Mouse (Mus musculus) heart, embryonic 16.5 days (tissue): ENCODE data around the gene Gm266. TPM values are rescaled to one million over a fixed set of nuclear protein-coding genes. Genes with fewer than 3 reads are reported as not detected.

Source experiments
- ATAC-seq: fragments of 200-750 bp; cut with Nextera tagmentation; replicated peaks from 2 replicates; pipeline ENCODE4 v1.8.0; 2017; ENCODE audit warnings: moderate number of reproducible peaks; ENCODE audit not compliant: insufficient read depth, low FRiP score; ENCODE audit errors: extremely low read depth
- H3K27ac ChIP-seq: fragments of 300-500 bp; sonication (generic); 2 replicates; pipeline ENCODE4 v1.5.1; 2014; ENCODE audit warnings: mild to moderate bottlenecking, low read length, control low read depth, moderate library complexity
- H3K27me3 ChIP-seq: fragments of 300-500 bp; sonication (generic); 2 replicates; pipeline ENCODE4 v1.6.1; 2014; ENCODE audit warnings: low read length, mixed read lengths; ENCODE audit not compliant: control insufficient read depth, insufficient read depth
- H3K36me3 ChIP-seq: fragments of 300-500 bp; sonication (generic); 2 replicates; pipeline ENCODE4 v1.6.1; 2014; ENCODE audit not compliant: control insufficient read depth, insufficient read depth
- H3K4me1 ChIP-seq: fragments of 300-500 bp; sonication (generic); 2 replicates; pipeline ENCODE4 v1.6.1; 2014; ENCODE audit warnings: low read length, mixed read lengths; ENCODE audit not compliant: control insufficient read depth, insufficient read depth
- H3K4me2 ChIP-seq: fragments of 300-500 bp; sonication (generic); 2 replicates; pipeline ENCODE4 v1.6.1; 2014; ENCODE audit warnings: low read depth, mild to moderate bottlenecking, control low read depth, low read length
- H3K4me3 ChIP-seq: fragments of 300-500 bp; sonication (generic); 2 replicates; pipeline ENCODE4 v1.5.1; 2014; ENCODE audit warnings: mild to moderate bottlenecking, control low read depth, low read length
- H3K9ac ChIP-seq: fragments of 300-500 bp; sonication (generic); 2 replicates; pipeline ENCODE4 v1.6.1; 2014; ENCODE audit warnings: low read length, control low read depth
- H3K9me3 ChIP-seq: fragments of 300-500 bp; sonication (generic); replicated peaks from 2 replicates; pipeline ENCODE4 v1.6.1; 2016; ENCODE audit warnings: low read length; ENCODE audit not compliant: control insufficient read depth
- WGBS: fragments of 180-500 bp; shearing (Covaris S2); extraction: QIAGEN DNeasy Blood & Tissue Kit; methylation state at CpG from one replicate; pipeline ENCODE4 v1.1.7; 2014; 5-methylcytosine and 5-hydroxymethylcytosine counted together
- polyA plus RNA-seq: library from polyadenylated mRNA; unstranded; fragments of >200 nt; fragmentation: Nextera tagmentation; extraction: Ambion mirVana; gene quantifications from 2 replicates; pipeline ENCODE4 v1.2.1, GENCODE M21; 2015

Gene Gm266
- polyA plus RNA-seq, 1 experiment from 2014 or later: 6.1 TPM

- Histone ChIP-seq H3K4me1 (peaks cover 24% of the 10 kb centered on the region), H3K36me3 (no peaks in the 10 kb centered on the region), H3K4me3 (no peak overlapping the region), H3K27me3 (peaks cover 45% of the 10 kb centered on the region), H3K4me2 (no peak overlapping the region), H3K9me3 (no peaks in the 10 kb centered on the region), H3K27ac (no peak overlapping the region), H3K9ac (no peak overlapping the region)
- ATAC-seq: no peak
- WGBS: 37% methylated on average over 4 of the region's 4 CpGs
These were observed 31.6 kb downstream of the Gm266 start for GRCm38 (mm10) chr12:111454021-111454420.

GRCm38 (mm10) chr12:111451561-111451960 is 34.1 kb downstream of the Gm266 start:
- WGBS: 74% methylated on average over 7 of the region's 7 CpGs
- H3K9ac ChIP-seq: no peak overlapping the region

GRCm38 (mm10) chr12:111450359-111450758 is 35.3 kb downstream of the Gm266 start:
- Histone ChIP-seq H3K9me3 (no peaks in the 10 kb centered on the region), H3K4me2 (no peak overlapping the region), H3K27ac (0 out of 2 replicates have a peak overlapping the region, but pooled peaks have one; percentile 3), H3K4me1 (peaks cover 20% of the 10 kb centered on the region), H3K27me3 (peaks cover 63% of the 10 kb centered on the region), H3K36me3 (no peaks in the 10 kb centered on the region), H3K4me3 (no peak overlapping the region), H3K9ac (no peak overlapping the region)
- 32% methylated on average over 6 of the region's 6 CpGs for WGBS
- ATAC-seq: no peak

More at GRCm38 (mm10) chr12:111451561-111451960, 34.1 kb downstream of the Gm266 start:
- H3K27me3 ChIP-seq: peaks cover 57% of the 10 kb centered on the region
- ATAC-seq: no peak
- no peaks in the 10 kb centered on the region for H3K36me3 ChIP-seq
- no peak overlapping the region for H3K4me3 ChIP-seq
- no peaks in the 10 kb centered on the region for H3K9me3 ChIP-seq
- no peak overlapping the region for H3K27ac ChIP-seq
- peaks cover 27% of the 10 kb centered on the region for H3K4me1 ChIP-seq
- H3K4me2 ChIP-seq: no peak overlapping the region

GRCm38 (mm10) chr12:111448931-111449705 is 36.5 kb downstream of the Gm266 start:
- H3K9ac ChIP-seq: no peak overlapping the region
- H3K4me3 ChIP-seq: no peak overlapping the region
- peaks cover 16% of the 10 kb centered on the region for H3K4me1 ChIP-seq
- H3K27ac ChIP-seq: no peak overlapping the region
- H3K9me3 ChIP-seq: no peaks in the 10 kb centered on the region
- H3K4me2 ChIP-seq: no peak overlapping the region
- 30% methylated on average over 13 of the region's 14 CpGs for WGBS
- no peaks in the 10 kb centered on the region for H3K36me3 ChIP-seq
- 0 out of 2 replicates have a peak, but pooled peaks have one; percentile 8 for ATAC-seq
- peaks cover 72% of the 10 kb centered on the region for H3K27me3 ChIP-seq

GRCm38 (mm10) chr12:111447898-111448760 is 37.5 kb downstream of the Gm266 start:
- no peak for ATAC-seq
- H3K4me3 ChIP-seq: no peak overlapping the region
- no peak overlapping the region for H3K4me2 ChIP-seq
- H3K36me3 ChIP-seq: no peaks in the 10 kb centered on the region
- no peak overlapping the region for H3K9ac ChIP-seq
- WGBS: 43% methylated on average over 22 of the region's 22 CpGs
- peaks cover 19% of the 10 kb centered on the region for H3K4me1 ChIP-seq
- H3K27ac ChIP-seq: no peak overlapping the region
- peaks cover 80% of the 10 kb centered on the region for H3K27me3 ChIP-seq
- H3K9me3 ChIP-seq: no peaks in the 10 kb centered on the region

- no peak for ATAC-seq
- Histone ChIP-seq H3K36me3 (no peaks in the 10 kb centered on the region), H3K9ac (no peak overlapping the region), H3K9me3 (no peaks in the 10 kb centered on the region), H3K4me3 (no peak overlapping the region), H3K27me3 (peaks cover 78% of the 10 kb centered on the region), H3K4me2 (no peak overlapping the region), H3K27ac (no peak overlapping the region), H3K4me1 (peaks cover 24% of the 10 kb centered on the region)
- WGBS: 48% methylated on average over 9 of the region's 9 CpGs
These were observed 38.3 kb downstream of the Gm266 start for GRCm38 (mm10) chr12:111447350-111447749.

- no peak overlapping the region for H3K27ac ChIP-seq
- ATAC-seq: no peak
- peaks cover 76% of the 10 kb centered on the region for H3K27me3 ChIP-seq
- no peaks in the 10 kb centered on the region for H3K36me3 ChIP-seq
- H3K9ac ChIP-seq: no peak overlapping the region
- H3K4me2 ChIP-seq: no peak overlapping the region
- no peaks in the 10 kb centered on the region for H3K9me3 ChIP-seq
- peaks cover 27% of the 10 kb centered on the region for H3K4me1 ChIP-seq
- H3K4me3 ChIP-seq: no peak overlapping the region
- 52% methylated on average over 5 of the region's 5 CpGs for WGBS
These were observed 38.9 kb downstream of the Gm266 start for GRCm38 (mm10) chr12:111446745-111447144.

- Histone ChIP-seq H3K4me1 (peaks cover 27% of the 10 kb centered on the region), H3K27ac (no peak overlapping the region), H3K4me3 (peak overlapping the region; percentile 21), H3K9ac (no peak overlapping the region), H3K9me3 (no peaks in the 10 kb centered on the region), H3K36me3 (no peaks in the 10 kb centered on the region), H3K4me2 (peak overlapping the region; percentile 33), H3K27me3 (peaks cover 71% of the 10 kb centered on the region)
- no peak for ATAC-seq
- 19% methylated on average over 27 of the region's 27 CpGs for WGBS
These were observed 39.6 kb downstream of the Gm266 start for GRCm38 (mm10) chr12:111445890-111446613.
